Mouse (Mus musculus): ENCODE measurements around the gene Cnnm1.

The Cnnm1 gene

DNA sequence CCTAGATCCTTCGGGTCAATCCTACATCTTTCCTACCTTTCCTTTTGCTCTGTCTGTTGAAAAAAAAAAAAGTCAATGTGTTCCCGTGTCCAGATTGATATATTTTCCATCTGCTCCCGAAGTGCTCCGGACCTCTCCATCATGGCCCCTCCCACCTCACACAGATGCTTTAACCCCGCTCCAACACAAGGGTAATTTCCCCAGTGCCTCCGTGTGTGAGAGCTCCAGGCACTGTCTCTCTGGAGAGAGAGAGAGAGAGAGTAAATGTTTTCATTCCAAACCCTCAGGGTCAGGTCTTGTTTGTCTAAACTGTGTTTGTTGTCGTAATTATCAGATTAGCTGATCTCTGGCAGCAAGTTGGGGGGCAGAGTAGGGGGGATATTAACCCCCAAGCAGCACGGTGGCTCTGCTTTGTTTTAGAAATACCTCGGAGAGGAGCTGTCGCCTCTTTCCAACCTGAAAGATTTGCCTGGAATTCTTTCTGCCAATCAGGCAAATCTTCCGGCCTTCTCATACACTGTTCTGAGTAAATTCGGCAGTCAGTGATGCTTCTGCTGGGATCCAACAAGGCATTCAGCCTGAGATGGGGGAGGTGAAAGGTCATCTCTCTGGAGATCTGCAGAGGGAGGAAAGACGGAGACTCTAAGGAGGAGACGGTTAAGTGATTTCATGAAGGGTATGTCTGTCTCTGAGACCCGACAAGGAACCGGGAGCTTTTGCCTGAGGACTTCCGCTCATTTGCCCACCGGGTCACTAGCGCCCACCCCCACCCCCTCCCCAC, 106.3 kb downstream of the Cnnm1 start:
- peak; percentile 83 for DNase-seq (ENCODE audit: low spot score)
